8 mouse cellular contexts compared by ENCODE assay signal in genomic region chr5:44226521-44227461, GRCm38 (mm10). TPM values are rescaled to one million over a fixed set of nuclear protein-coding genes. Genes with fewer than 3 reads are reported as not detected.
A peak's percentile ranks its signal among the peaks of the same experiment; 100 is the strongest.
DNase-seq lines count a peak whose midpoint lies in the region; ATAC-seq and TF ChIP-seq lines count a peak whose summit lies in the region.

Gene Tapt1 (minus strand): TSS chr5:44226626.

- TF ChIP-seq CTCF in cortical plate, adult 2 months (IDR thresholded peaks at IDR 0.05; ENCODE audit: extremely low read depth, insufficient read depth, low read length), result no peak

- peak; percentile 93 for DNase-seq in gastrocnemius, postnatal 10 days
- DNase-seq in induced T-regulatory cell, adult 2 months (ENCODE audit: low read depth), result peak; percentile 88
- DNase-seq in left cerebral cortex, adult 8-10 months (ENCODE audit: low spot score in 2 of 2), result peak; percentile 59 to 81
- peak; percentile 74 to 78 for DNase-seq in right cerebral cortex, adult 2 months (ENCODE audit: low spot score in 2 of 2)
- peak; percentile 90 for DNase-seq in urinary bladder, postnatal 14 days (ENCODE audit: low spot score)

- peaks cover 11% of the 10 kb centered on the region for H3K36me3 ChIP-seq in megakaryocyte, embryonic 14.5 days (replicated peaks; ENCODE audit: low read length)

- peaks cover 10% of the 10 kb centered on the region; the same call in 1 of the 2 replicates for H3K4me1 ChIP-seq in cortical plate, adult 2 months (ENCODE audit: control insufficient read depth, insufficient read depth, low read length)
- H3K4me1 ChIP-seq in megakaryocyte, embryonic 14.5 days, result peaks cover 46% of the 10 kb centered on the region

- H3K4me3 ChIP-seq in cortical plate, adult 2 months (ENCODE audit: insufficient read depth, low read length), result peak within 1 kb of the TSS; percentile 76
- H3K4me3 ChIP-seq in megakaryocyte, embryonic 14.5 days (replicated peaks), result peak within 1 kb of the TSS; percentile 95

- ATAC-seq in activated CD4-positive, CD25-positive, alpha-beta regulatory T cell, adult 4 months, result peak; percentile 56

- no peaks in the 10 kb centered on the region for H3K27me3 ChIP-seq in megakaryocyte, embryonic 14.5 days (replicated peaks)

- TF ChIP-seq POLR2A in cortical plate, adult 2 months (IDR thresholded peaks at IDR 0.05; ENCODE audit: extremely low read depth, insufficient read depth, low read length), result 0 out of 2 replicates have a peak, but pooled peaks have one; percentile 23

- peak within 1 kb of the TSS; percentile 97 for H3K27ac ChIP-seq in cortical plate, adult 2 months (ENCODE audit: insufficient read depth, low read length)

- no peaks in the 10 kb centered on the region for H3K9me3 ChIP-seq in megakaryocyte, embryonic 14.5 days

RNA-seq across cellular contexts. Expression of gene Tapt1, which starts in this region (rescaled TPM):
- 10 to 100 TPM; 15.1 to 15.2 TPM for polyA plus RNA-seq in activated CD4-positive, CD25-positive, alpha-beta regulatory T cell, adult 4 months (2017; shearing (Covaris generic))
- 50.3 and 53.3 TPM in 2 replicates for polyA plus RNA-seq in cortical plate, adult 2 months (2012; rRNA removed)
- total RNA-seq in gastrocnemius, postnatal 10 days (2021), result 10 to 100 TPM; 31.7 to 33.1 TPM
- 10 to 100 TPM; 43.0 to 52.9 (median 46.8) TPM for total RNA-seq in left cerebral cortex, adult 8-10 months (2022)
- polyA plus RNA-seq in megakaryocyte, embryonic 14.5 days (2012; ENCODE audit: insufficient read depth, low replicate concordance), result 4.2 TPM in 1 of 2 replicates, not detected in the other

Comparison
In these comparisons a context has a peak if more than half of its experiments do, and no peak if none do; other contexts are left out.
1. Peak in every context shown above with its lines: DNase-seq, ATAC-seq, H3K4me3 ChIP-seq and H3K27ac ChIP-seq.